Mouse (Mus musculus) layer of hippocampus, adult 9-10 months (tissue): ENCODE measurements around the gene Nupl1.
A peak's percentile ranks its signal among the peaks of the same experiment; 100 is the strongest.

Experiments
- DNase-seq: peaks from one replicate; pipeline ENCODE4 v3.0.0; 2022; ENCODE audit warnings: low spot score

The Nupl1 gene

GRCm38 (mm10) chr14:60251281-60252003 is at the start of gene Nupl1, which contains the start of gene Gm49336:
Nupl1 (minus strand) TSS chr14:60251431.
Gm49336 (minus strand) TSS chr14:60251507.
- DNase-seq, result peak; percentile 96

- DNase-seq, result no peak
Observed at GRCm38 (mm10) chr14:60301024-60301423, 49.8 kb upstream of the Nupl1 start.

GRCm38 (mm10) chr14:60300224-60300991 is 49.2 kb upstream of the Nupl1 start:
- DNase-seq, result no peak

- DNase-seq, result no peak
Observed at GRCm38 (mm10) chr14:60295531-60295930, 44.3 kb upstream of the Nupl1 start.

GRCm38 (mm10) chr14:60290363-60290762 is 39.1 kb upstream of the Nupl1 start:
- no peak for DNase-seq

- no peak for DNase-seq
Observed at GRCm38 (mm10) chr14:60286194-60286863, 35.1 kb upstream of the Nupl1 start.

GRCm38 (mm10) chr14:60275301-60276276 is 24.4 kb upstream of the Nupl1 start:
- DNase-seq, result no peak

- DNase-seq, result no peak
Observed at GRCm38 (mm10) chr14:60273346-60273745, 22.1 kb upstream of the Nupl1 start.

- DNase-seq, result no peak
Observed at GRCm38 (mm10) chr14:60269333-60269732, 18.1 kb upstream of the Nupl1 start.

GRCm38 (mm10) chr14:60264990-60265876 is 14.0 kb upstream of the Nupl1 start, which contains the start of gene Mtmr6:
Mtmr6 (plus strand) TSS chr14:60265228.
- DNase-seq, result peak; percentile 96

- DNase-seq, result no peak
Observed at GRCm38 (mm10) chr14:60262316-60262715, 11.1 kb upstream of the Nupl1 start.

- no peak for DNase-seq
Observed at GRCm38 (mm10) chr14:60257851-60258250, 6.6 kb upstream of the Nupl1 start.

- no peak for DNase-seq
Observed at GRCm38 (mm10) chr14:60257101-60257500, 5.9 kb upstream of the Nupl1 start.

GRCm38 (mm10) chr14:60256356-60256755 is 5.1 kb upstream of the Nupl1 start:
- DNase-seq, result no peak

- no peak for DNase-seq
Observed at GRCm38 (mm10) chr14:60254774-60255173, 3.5 kb upstream of the Nupl1 start.

GRCm38 (mm10) chr14:60253466-60253865 is 2.2 kb upstream of the Nupl1 start:
- no peak for DNase-seq

GRCm38 (mm10) chr14:60252004-60253000 is 1.1 kb upstream of the Nupl1 start:
- no peak for DNase-seq

- DNase-seq, result no peak
Observed at GRCm38 (mm10) chr14:60250879-60251278, 352 bp downstream of the Nupl1 start.

GRCm38 (mm10) chr14:60250366-60250765 is 865 bp downstream of the Nupl1 start:
- DNase-seq, result no peak
